Mouse (Mus musculus): ENCODE data around the gene Armh3.
"Not testable (repeated sequence)": the region's sequence is repeated elsewhere in the genome, so short reads cannot be mapped to it uniquely, and the experiment has no call there.

Armh3 gene

DNA sequence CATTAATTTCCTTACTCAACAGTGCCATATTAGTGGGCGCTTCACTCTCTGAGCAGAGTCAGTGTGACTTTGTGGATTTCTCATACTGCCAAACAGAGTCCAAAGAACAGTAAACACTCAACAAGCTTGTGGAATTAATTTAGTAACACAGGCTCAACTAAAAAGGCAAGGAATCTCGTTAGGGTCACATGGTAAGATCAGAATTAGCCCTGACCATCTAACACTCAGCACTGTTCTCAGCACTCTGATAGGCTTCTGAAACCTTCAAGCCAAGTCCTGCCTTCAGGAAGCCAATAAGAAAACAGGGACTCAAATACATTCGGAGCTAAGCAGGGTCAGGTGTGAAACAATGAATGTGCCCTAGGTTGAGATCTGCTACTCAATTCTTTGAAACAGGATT is 172.1 kb downstream of the Armh3 start:
- no peak for DNase-seq (ENCODE audit: low read depth in 1 of 2, low spot score in 2 of 2)

GRCm38 (mm10) chr19:45821832-45822231 is 176.5 kb downstream of the Armh3 start:
- DNase-seq (ENCODE audit: low read depth in 1 of 2, low spot score in 2 of 2) = no peak

GRCm38 (mm10) chr19:45817816-45818490 is 180.3 kb downstream of the Armh3 start:
- no peak for DNase-seq (ENCODE audit: low read depth in 1 of 2, low spot score in 2 of 2)

DNA sequence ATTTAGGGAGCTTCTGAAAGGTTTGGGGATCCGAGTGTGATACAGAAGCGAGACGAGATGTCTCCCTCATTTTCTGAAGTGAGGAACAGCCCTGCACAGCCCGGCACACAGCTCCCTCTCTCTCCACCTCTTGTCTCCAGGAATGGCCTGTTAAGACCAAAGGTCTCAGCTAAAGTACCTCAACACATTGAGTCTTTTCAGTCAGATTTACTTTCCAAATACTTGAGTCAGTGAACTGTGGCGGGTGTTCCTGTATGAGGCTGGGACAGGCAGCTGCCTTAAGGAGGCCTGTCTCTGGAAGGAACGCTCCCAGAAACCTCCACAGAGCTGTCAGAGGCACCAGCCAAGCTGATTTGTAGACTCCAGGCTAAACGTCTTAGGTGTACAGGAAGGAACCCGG is 181.6 kb downstream of the Armh3 start:
- DNase-seq (ENCODE audit: low read depth in 1 of 2, low spot score in 2 of 2) = no peak

GRCm38 (mm10) chr19:45815831-45816405 is 182.4 kb downstream of the Armh3 start, which contains the start of gene Kcnip2:
TSS of gene Kcnip2 (minus strand) at chr19:45816061.
- no peak for DNase-seq (ENCODE audit: low read depth in 1 of 2, low spot score in 2 of 2)

- no peak for DNase-seq (ENCODE audit: low read depth in 1 of 2, low spot score in 2 of 2)
Observed at GRCm38 (mm10) chr19:45815170-45815569, 183.1 kb downstream of the Armh3 start.

DNA sequence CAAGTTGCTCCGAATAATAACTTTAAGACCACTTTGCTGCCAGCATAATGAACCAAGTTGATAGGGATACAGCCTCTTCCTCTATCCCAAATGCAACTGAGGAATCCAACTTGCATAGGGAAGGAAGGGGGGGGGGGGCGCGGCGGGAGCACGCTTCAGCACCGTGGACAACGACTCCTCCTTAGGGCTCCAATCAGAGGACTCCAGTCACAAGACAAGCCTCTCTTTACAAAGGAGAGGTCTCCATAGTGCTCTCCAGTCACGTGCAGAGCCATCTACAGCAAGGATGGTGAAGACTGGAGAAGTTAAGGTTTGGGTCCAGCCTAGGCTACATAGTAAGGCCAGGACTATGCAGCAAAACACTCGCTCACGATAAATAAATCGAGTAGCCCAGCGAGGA is 184.5 kb downstream of the Armh3 start:
- DNase-seq (ENCODE audit: low read depth in 1 of 2, low spot score in 2 of 2) = no peak

DNA sequence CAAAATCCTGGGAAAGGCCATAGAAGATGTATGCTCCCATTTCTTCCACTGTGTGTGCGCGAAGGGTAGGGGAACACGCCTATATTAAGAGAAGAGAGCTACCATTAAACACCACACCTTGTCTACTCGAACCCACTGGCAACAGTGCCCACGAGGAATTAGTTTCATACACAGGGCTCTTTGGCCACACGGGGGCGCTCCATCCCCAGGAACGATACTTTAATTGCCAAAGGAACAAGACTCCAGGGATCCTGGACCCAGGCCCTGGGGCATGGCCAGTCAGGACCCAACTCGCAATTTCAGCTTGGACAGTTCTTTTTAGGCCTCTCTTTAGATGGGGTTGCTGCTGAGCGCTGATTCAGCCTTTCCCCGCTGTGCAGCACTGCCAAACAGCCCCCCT is 185.0 kb downstream of the Armh3 start:
- peak; percentile 58 to 70 for DNase-seq (ENCODE audit: low read depth in 1 of 2, low spot score in 2 of 2)

- DNase-seq (ENCODE audit: low read depth in 1 of 2, low spot score in 2 of 2) = no peak
Observed at GRCm38 (mm10) chr19:45812673-45813252, 185.5 kb downstream of the Armh3 start.

DNA sequence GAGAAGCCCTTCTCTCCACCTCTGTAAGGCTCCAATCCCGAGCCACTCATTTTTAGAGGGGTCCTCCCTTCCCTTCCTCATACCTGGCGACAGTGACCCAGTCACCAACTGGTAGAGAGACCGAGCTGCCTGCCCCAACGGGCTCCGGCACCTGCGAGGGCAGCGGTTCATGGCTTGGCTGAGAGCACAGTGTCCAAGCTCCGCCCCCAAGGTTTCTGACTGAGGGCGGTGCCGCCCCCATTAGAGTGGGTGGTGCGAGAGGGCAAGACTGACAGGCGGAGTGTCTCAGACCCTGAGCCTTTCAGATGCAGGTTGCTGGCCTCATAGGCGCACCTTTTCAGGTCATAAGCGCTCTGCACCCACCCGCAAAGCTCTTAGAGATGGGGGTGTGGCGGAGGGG is 186.2 kb downstream of the Armh3 start:
- peak in 1 of 2 experiments; percentile 34 for DNase-seq (ENCODE audit: low read depth in 1 of 2, low spot score in 2 of 2)

DNA sequence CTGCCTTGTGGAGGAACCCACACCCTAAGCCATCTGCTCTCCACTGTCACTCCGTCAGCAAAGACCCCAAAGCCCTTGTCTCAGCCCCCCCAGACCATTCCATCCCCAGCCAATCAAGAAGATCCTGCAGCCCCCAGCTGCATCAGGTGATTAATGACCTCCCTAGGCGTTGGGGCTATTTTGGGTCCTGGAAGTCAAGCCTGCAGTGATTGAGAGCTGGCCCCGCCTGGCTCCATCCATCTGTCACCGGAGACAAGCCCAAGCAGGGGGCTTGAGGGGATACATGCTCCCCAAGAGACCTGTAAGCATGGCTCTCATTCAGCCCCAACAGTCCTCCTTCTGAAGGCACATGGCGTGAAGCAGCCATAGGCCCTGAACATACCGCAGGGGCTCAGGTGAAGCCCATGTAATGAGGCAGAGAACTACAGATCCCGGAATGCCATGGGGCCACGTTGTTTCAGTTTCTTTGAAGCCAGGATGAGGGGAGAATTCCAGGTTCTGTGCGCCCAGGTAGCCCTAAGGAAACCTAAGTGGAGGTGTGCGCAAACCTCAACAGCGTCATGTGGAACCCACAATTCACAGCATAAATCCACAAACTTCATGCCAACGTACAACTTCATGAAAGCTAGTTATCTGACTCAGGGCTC is 187.1 kb downstream of the Armh3 start:
- no peak for DNase-seq (ENCODE audit: low read depth in 1 of 2, low spot score in 2 of 2)

- DNase-seq (ENCODE audit: low read depth in 1 of 2, low spot score in 2 of 2) = no peak
Observed at GRCm38 (mm10) chr19:45807732-45808131, 190.6 kb downstream of the Armh3 start.

DNA sequence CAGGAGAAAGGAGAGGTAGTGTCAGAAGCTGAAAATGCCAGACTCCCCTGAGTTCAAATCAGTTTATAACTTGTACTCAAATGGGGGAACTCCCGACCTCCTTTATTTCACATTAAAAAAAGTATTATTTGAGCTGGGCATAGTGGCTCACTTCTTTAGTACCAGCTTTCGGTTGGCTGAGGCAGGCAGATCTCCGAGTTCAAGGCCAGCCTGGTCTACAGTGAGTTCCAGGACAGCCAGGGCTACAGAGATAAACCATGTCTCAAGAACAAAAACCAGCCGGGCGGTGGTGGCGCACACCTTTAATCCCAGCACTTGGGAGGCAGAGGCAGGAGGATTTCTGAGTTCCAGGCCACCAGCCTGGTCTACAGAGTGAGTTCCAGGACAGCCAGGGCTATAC is 192.5 kb downstream of the Armh3 start:
- DNase-seq (ENCODE audit: low read depth in 1 of 2, low spot score in 2 of 2) = not testable (repeated sequence)

DNA sequence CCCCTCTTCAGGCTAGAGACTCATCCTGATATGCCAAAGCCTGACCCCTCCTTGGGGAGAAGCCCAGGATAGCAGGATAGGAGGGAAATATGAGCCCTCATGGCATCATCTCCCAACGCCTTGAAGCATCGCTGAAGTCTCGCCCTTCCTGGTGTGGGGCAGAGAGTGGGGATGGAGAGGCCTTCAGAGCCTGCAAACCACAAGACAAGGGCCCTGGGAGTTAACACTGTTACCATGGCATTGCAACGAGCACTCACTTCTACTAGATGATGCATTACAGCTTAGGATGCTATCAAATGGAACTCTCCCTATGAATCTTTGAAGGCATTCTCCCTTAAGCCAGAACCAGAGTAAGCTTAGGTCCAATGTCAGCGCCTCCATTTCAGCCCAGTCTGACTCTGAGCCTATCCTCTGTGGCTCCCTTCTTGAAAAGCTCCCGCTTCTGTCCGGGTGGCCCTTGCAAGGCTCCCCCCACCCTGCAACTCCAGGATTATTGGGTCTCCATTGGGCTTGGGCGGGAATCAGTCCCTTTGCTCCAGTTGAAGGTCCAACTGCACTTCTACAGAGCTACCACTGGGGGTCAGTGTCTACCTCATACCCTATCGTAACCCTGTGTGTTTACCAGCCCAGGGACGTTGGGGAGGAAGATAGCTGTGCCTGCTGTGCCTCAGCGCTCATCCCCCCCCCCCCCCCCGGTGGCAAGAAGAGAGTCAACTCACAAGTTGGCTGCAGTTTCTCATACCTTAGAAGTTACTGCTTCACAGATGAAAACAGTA is 193.5 kb downstream of the Armh3 start:
- no peak for DNase-seq (ENCODE audit: low read depth in 1 of 2, low spot score in 2 of 2)

GRCm38 (mm10) chr19:45803408-45803807 is 194.9 kb downstream of the Armh3 start:
- no peak for DNase-seq (ENCODE audit: low read depth in 1 of 2, low spot score in 2 of 2)

DNA sequence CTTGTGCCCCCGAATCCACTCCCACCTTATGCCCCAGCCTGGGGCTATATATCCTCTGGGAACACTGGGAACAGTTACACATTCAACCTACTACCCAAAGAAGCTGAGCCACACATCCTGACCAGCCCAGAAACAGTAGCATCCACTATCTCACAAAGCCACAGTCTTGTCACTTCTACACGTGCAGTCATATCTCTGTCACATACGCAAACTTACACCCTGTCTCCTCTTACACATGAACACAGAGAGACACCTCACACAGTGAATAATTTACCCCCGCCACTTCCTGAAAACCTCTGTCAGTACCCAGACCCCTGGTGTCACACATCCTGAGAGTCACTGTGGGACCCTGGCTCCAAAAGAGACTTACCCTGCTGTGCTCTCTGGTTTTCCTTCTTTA is 195.6 kb downstream of the Armh3 start:
- no peak for DNase-seq (ENCODE audit: low read depth in 1 of 2, low spot score in 2 of 2)

GRCm38 (mm10) chr19:45796879-45797278 is 201.4 kb downstream of the Armh3 start:
- DNase-seq (ENCODE audit: low read depth in 1 of 2, low spot score in 2 of 2) = no peak

DNA sequence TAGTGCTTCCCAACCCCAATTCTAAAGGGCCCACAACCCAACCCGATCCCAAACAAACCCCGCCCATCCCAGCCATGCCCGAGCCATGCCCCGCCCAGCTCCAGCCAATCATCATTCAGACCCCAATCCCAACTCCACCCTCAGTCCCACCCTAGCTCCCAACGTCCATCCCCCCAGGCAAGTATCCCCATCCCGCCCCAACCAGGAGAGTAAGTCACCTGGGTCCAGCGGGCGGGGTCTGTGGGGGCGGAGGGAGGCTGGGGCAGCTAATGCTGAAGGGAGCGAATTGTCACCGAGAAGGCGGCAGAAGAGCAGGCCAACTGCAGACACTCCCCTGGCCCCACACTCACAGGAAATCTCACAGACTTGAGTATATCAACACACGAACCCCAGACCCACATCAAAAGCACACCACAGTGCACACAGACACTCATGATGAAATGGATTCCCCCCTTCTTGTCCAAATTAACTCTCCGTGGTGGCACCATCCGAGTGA is 202.2 kb downstream of the Armh3 start:
- DNase-seq (ENCODE audit: low read depth in 1 of 2, low spot score in 2 of 2) = no peak

- no peak for DNase-seq (ENCODE audit: low read depth in 1 of 2, low spot score in 2 of 2)
Observed at GRCm38 (mm10) chr19:45795406-45795944, 202.8 kb downstream of the Armh3 start.

GRCm38 (mm10) chr19:45794718-45795117 is 203.6 kb downstream of the Armh3 start:
- DNase-seq (ENCODE audit: low read depth in 1 of 2, low spot score in 2 of 2) = no peak

GRCm38 (mm10) chr19:45792404-45792803 is 205.9 kb downstream of the Armh3 start:
- DNase-seq (ENCODE audit: low read depth in 1 of 2, low spot score in 2 of 2) = no peak
